Mouse (Mus musculus) embryonic fibroblast, embryonic 13.5 days (primary cell): ENCODE measurements around the gene Ank3. TPM values are rescaled to one million over a fixed set of nuclear protein-coding genes. Genes with fewer than 3 reads are reported as not detected.

Source experiments
- H3K27ac ChIP-seq: 2 replicates; pipeline ENCODE4 v1.5.1; 2012; ENCODE audit warnings: low read length, control low read depth, inconsistent platforms; ENCODE audit not compliant: insufficient read depth
- H3K4me1 ChIP-seq: 2 replicates; pipeline ENCODE4 v1.6.1; 2011; ENCODE audit warnings: low read length; ENCODE audit not compliant: control insufficient read depth, insufficient read depth
- H3K4me3 ChIP-seq: 2 replicates; pipeline ENCODE4 v1.5.1; 2011; ENCODE audit warnings: mild to moderate bottlenecking, control low read depth, low read length; ENCODE audit not compliant: insufficient read depth
- CTCF ChIP-seq: IDR thresholded peaks from 2 replicates; pipeline ENCODE4 v1.5.1; 2011; ENCODE audit warnings: mild to moderate bottlenecking, control low read depth, low read length, moderate library complexity, borderline replicate concordance; ENCODE audit not compliant: insufficient read depth
- POLR2A ChIP-seq: IDR thresholded peaks from 2 replicates; pipeline ENCODE4 v1.6.1; 2011; ENCODE audit warnings: low read depth, mild to moderate bottlenecking, control low read depth, low read length, moderate library complexity
- polyA plus RNA-seq: library from polyadenylated mRNA; stranded (reverse); fragments of >200 nt; gene quantifications from 2 replicates; pipeline ENCODE4 v1.2.4, GENCODE M21; 2011; ENCODE audit warnings: low read depth; ENCODE audit not compliant: missing spikeins, insufficient read length

Gene Ank3
- polyA plus RNA-seq, 1 experiment = 21.6 TPM

DNA sequence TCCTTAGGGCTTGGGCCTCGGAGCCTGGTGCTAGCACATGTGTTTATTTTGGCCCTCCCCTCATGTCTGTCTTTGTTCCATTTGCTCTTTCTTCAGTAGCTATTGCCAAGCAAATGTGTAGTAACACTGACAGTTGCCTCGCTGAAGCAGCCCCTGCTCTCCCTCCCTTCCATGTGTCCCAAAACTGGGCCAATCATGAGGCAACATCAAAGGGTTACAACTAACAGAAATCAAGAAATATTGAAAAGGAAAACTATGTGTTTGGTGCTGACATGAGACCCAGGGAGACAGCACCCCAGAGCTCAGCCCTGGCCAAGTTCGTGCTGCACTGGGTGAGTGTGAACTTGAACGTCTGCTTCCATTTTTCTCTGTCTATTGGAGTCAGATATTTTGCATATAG, 365.8 kb downstream of the Ank3 start:
- Histone ChIP-seq H3K4me1 (no peaks in the 10 kb centered on the region), H3K4me3 (no peak overlapping the region), H3K27ac (no peak overlapping the region)
- no peak for TF ChIP-seq POLR2A
- no peak for TF ChIP-seq CTCF

DNA sequence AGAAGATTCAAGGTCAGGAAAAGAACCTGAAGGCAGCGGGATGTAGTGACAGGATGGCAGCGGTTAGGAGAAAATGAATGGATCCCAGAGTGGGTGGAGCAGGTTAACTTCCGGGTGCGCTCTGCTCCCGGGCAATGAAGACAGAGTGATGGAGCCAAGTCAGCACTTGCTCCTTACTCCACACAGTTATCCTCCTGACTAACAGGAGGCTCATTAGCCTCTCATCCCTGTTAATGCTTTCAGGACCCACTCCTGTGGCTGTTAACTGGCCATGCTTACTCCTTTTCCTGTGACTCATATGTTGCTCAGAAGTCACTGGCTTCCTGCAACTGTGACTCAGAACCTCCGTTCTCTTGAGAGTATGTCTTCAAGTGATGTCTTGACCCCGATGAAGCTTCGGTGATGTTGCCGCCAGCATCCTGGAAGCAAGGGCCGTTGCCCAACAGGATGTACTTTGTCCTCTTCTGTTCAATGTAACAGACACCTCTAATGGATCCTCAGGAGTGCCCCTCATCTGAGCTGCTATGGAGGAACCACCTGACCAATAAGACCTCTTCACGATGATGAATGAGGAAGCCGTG, 378.6 kb downstream of the Ank3 start:
- Histone ChIP-seq H3K4me1 (peaks cover 2% of the 10 kb centered on the region; the same call in 1 of the 2 replicates), H3K4me3 (no peak overlapping the region), H3K27ac (peak overlapping the region; percentile 45)
- no peak for TF ChIP-seq POLR2A
- no peak for TF ChIP-seq CTCF

DNA sequence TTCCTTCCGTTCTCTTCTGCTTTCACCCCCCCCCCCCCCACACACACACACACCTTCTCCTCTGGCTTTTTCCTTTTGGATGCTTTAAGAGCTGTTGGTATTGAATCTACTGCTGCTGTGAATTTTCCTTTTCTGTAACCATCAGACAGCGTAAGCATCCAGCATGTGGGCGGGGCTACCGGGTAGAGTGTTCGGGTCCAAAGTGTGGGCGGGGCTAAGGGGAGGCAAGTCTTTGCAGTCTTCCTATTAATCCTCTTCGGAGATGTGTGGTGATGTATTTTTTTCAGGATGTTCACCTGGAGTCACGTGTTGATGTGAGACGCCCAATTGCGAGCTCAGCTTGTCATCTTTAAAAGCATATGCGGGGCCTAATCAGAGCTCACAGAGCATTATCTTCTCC, 379.2 kb downstream of the Ank3 start:
- H3K27ac ChIP-seq = no peak overlapping the region
- H3K4me1 ChIP-seq = peaks cover 2% of the 10 kb centered on the region; the same call in 1 of the 2 replicates
- TF ChIP-seq POLR2A (no peak), CTCF (no peak)
- H3K4me3 ChIP-seq = no peak overlapping the region

DNA sequence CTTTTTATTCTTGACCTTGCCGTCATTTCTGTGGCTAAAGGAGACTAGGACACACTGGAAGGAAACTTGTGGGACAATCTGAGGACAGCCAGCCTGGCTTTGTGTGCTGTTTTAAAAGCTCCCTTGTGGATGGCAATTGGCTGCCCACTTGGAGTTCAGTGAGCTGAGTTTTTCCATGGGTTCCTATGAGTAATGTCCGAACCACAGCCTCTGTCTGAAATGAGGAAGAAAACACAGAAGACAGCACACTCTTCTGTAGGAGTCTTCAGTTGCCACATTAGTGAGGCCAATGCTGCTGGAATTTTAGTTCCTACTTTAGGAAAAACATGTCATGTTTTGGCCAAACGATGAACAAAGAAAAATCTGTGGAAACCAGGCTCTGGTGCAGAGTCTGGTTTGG, 380.7 kb downstream of the Ank3 start:
- Histone ChIP-seq H3K4me1 (peaks cover 2% of the 10 kb centered on the region; the same call in 1 of the 2 replicates), H3K27ac (peak overlapping the region; percentile 9; the same call in 1 of the 2 replicates), H3K4me3 (no peak overlapping the region)
- no peak for TF ChIP-seq POLR2A

DNA sequence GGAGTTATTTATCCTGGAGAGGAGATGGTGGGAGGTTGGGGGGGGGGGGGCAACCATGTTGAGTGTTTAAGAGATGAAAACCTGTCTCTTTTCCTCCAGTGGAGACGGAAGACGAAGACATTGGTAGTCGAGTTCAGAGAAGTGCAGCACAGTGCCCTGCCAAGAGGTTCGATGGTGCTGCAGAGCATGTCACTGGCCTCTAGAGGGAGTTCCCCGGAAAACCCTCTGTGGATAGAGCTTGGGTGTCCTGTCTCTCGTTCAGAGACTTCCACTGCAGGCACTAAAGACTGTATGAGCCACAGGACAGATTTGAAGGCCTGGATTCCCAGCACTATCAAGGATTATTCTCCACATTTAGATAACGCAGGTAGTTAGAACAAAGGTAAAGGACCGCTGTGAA, 382.9 kb downstream of the Ank3 start:
- TF ChIP-seq POLR2A (no peak), CTCF (peak; percentile 35; the same call in 1 of the 2 replicates)

DNA sequence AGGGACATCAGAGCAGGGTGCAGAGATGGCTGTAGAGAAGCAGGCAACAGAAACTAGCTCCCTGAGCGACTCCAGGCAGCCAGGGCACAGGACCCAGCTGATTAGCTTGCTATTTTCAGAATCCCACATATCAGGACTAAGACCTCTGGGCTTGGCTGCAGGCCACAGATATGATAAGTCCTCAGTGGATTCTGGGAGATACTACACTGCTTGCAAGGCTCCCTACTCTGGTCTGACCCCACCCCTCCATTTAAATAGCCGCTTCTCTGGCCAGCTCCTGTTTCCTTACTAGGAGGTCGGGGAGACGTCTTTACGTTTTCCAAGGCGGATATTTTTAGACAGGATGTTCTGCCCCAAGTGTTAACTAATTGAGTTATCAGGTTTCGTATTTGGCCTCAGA, 386.7 kb downstream of the Ank3 start:
- no peak overlapping the region for H3K4me3 ChIP-seq
- H3K4me1 ChIP-seq = no peaks in the 10 kb centered on the region
- TF ChIP-seq POLR2A (no peak), CTCF (no peak)
- H3K27ac ChIP-seq = no peak overlapping the region

More for the DNA sequence above, 382.9 kb downstream of the Ank3 start:
- H3K27ac ChIP-seq = no peak overlapping the region
- H3K4me1 ChIP-seq = peaks cover 2% of the 10 kb centered on the region; the same call in 1 of the 2 replicates
- H3K4me3 ChIP-seq = no peak overlapping the region

DNA sequence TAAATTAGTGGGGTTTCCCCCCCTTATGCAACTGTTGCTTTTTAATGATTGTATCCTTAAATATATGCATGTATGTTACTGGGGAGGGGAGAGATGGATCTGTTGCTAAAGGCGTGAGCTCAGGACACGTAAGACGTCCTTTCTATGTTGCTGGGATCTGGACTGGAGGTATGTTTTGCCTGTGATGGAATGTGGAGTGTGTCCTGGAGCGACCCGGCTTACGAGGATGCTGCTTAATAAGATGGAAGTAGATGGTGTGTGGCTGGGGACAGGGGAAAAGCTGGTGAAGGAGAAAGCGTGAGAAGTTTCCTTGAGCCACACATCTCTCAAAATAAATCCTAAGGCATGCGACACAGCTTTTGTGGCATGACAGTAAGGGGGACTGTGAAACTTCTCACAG, 387.1 kb downstream of the Ank3 start:
- H3K27ac ChIP-seq = no peak overlapping the region
- H3K4me3 ChIP-seq = no peak overlapping the region
- H3K4me1 ChIP-seq = no peaks in the 10 kb centered on the region
- TF ChIP-seq POLR2A (no peak), CTCF (no peak)

DNA sequence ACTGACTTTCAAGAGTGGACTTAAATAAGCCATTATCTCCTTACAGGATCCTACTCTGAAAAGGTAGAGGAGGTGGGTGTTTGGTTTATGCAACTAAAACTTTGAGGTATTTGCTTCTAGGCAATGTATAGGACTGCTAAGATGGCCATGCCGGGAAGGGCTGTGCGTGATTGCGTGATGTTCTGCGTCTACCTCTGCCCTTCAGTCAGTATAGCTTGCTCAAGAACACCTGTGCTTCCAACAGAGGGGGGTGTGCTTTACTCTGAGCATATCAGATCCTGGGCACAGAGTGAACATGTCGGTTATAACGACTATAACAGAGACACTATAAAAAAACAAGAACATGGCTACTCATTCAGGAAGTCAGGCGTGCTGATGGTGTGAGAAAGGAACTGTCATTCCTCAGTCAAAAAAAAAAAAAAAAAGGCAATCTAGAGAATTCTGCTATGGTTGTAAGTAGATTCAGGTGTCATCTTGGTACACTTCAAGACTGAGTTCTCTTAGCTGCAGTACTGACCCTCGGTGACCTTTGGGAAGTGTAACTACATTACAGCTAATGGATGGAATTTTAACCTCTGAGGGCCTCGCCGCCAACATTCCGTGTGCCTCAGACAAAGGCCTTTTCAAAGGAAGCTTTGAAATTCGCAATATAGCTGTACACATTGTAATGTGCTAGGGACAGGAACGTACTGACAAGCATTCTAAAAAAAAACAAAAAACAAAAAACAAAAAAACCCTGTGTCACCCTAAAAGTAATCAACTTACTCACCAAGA, 387.8 kb downstream of the Ank3 start:
- TF ChIP-seq CTCF = no peak
- no peak for TF ChIP-seq POLR2A
- Histone ChIP-seq H3K4me3 (no peak overlapping the region), H3K27ac (no peak overlapping the region)

DNA sequence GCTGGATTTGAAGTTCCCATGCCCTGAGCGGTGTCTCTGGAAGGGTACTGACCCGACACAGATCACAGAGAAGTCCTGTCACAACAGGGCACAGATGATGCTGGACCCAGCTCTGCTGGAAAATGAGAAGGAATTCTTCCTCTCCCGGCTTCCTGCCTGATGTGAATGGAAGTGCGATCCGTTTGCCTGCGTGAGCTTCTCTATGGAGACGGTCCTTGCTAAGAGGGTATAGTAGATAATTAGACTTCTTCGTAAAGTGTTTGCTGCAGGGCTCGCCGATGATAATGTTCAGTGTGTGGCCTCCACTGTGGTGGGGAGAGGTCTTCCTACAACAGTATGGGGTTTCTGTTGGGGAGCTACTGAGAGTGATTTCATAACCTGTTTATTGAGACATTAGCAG, 388.8 kb downstream of the Ank3 start:
- TF ChIP-seq CTCF = no peak
- TF ChIP-seq POLR2A = no peak
- Histone ChIP-seq H3K4me1 (no peaks in the 10 kb centered on the region), H3K27ac (no peak overlapping the region), H3K4me3 (no peak overlapping the region)

More for the DNA sequence above, 387.8 kb downstream of the Ank3 start:
- no peaks in the 10 kb centered on the region for H3K4me1 ChIP-seq

DNA sequence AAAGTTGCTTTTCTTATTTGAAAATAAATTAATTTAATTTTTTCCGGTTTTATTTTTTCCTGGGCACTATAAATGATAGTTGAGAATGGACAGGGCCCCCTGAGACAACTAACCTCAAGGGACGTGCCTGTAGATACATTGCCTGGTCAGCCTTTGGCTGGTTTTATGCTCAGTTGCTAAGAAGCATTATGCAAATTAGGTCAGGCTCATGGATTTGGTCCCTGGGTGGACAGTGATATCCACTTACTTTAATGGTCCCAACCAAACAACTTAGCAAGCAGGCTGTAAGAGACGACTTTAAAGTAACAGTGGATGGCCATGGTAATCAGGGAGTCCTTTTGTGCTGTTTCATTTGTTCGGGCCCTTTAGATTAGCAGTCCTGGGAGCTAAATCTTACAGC, 392.0 kb downstream of the Ank3 start:
- TF ChIP-seq CTCF (no peak), POLR2A (no peak)
- Histone ChIP-seq H3K4me1 (no peaks in the 10 kb centered on the region), H3K4me3 (no peak overlapping the region), H3K27ac (no peak overlapping the region)
